ENCODE assay signal across 15 mouse cellular contexts in genomic region chr7:45094121-45094520, GRCm38 (mm10). TPM values are rescaled to one million over a fixed set of nuclear protein-coding genes. Genes with fewer than 3 reads are reported as not detected.
DNase-seq lines count a peak whose midpoint lies in the region; ATAC-seq lines count a peak whose summit lies in the region.
"Had no signal": no experiment of that assay in that cellular context is flagged by ENCODE, and none has a peak within 500 bp of the region (broad histone marks: within the 10 kb centered on the region; RNA-seq: fewer than 3 reads in every experiment).

No protein-coding gene starts in this region.

- no peak overlapping the region; the same call in 1 of the 2 replicates for H3K4me2 ChIP-seq in embryonic facial prominence, embryonic 12.5 days (replicated peaks)
- H3K4me2 ChIP-seq in limb, embryonic 15.5 days: no peak overlapping the region
- H3K4me2 ChIP-seq: midbrain, embryonic 12.5 days had no signal

- no peaks in the 10 kb centered on the region for H3K9me3 ChIP-seq in embryonic facial prominence, embryonic 12.5 days
- H3K9me3 ChIP-seq in limb, embryonic 15.5 days: no peaks in the 10 kb centered on the region
- H3K9me3 ChIP-seq: hindbrain, embryonic 10.5 days; midbrain, embryonic 12.5 days had no signal

- 22% methylated on average over 7 of the region's 7 CpGs for WGBS in embryonic facial prominence, embryonic 12.5 days
- WGBS in limb, embryonic 15.5 days: 9% methylated on average over 7 of the region's 7 CpGs

- H3K27ac ChIP-seq in embryonic facial prominence, embryonic 12.5 days: peak overlapping the region; percentile 88
- peak overlapping the region; percentile 93 for H3K27ac ChIP-seq in limb, embryonic 15.5 days
- H3K27ac ChIP-seq: midbrain, embryonic 12.5 days had no signal

- DNase-seq in adrenal gland, postnatal 14 days: peak; percentile 2
- DNase-seq in adrenal gland, postnatal 36 days: no peak
- peak; percentile 55 to 65 for DNase-seq in kidney, postnatal 4 days
- no peak for DNase-seq in kidney, adult 11 months
- DNase-seq in cerebellum, adult 11-12 months: no peak
- DNase-seq in gastrocnemius, adult 8-10 months (ENCODE audit: low spot score in 2 of 2): no peak
- DNase-seq: cerebellum, adult 9-11 months; gastrocnemius, postnatal 36 days; right cerebral cortex, postnatal 25 days had no signal

- H3K27me3 ChIP-seq in embryonic facial prominence, embryonic 12.5 days: no peaks in the 10 kb centered on the region
- H3K27me3 ChIP-seq in limb, embryonic 15.5 days: no peaks in the 10 kb centered on the region

- no peak overlapping the region for H3K9ac ChIP-seq in embryonic facial prominence, embryonic 12.5 days
- H3K9ac ChIP-seq in limb, embryonic 15.5 days: no peak overlapping the region
- H3K9ac ChIP-seq: midbrain, embryonic 12.5 days had no signal

- ATAC-seq in embryonic facial prominence, embryonic 12.5 days (ENCODE audit: insufficient number of reproducible peaks, insufficient read depth, low FRiP score, low TSS enrichment): no peak
- ATAC-seq in limb, embryonic 15.5 days (ENCODE audit: insufficient number of reproducible peaks, low FRiP score, low TSS enrichment, low read depth): no peak
- ATAC-seq: forebrain, embryonic 16.5 days; lung, postnatal 0 days had no signal

- no peak overlapping the region for H3K4me3 ChIP-seq in embryonic facial prominence, embryonic 12.5 days
- no peak overlapping the region for H3K4me3 ChIP-seq in limb, embryonic 15.5 days
- H3K4me3 ChIP-seq: midbrain, embryonic 12.5 days had no signal

- peaks cover 34% of the 10 kb centered on the region; the same call in 1 of the 2 replicates for H3K4me1 ChIP-seq in embryonic facial prominence, embryonic 12.5 days
- H3K4me1 ChIP-seq in limb, embryonic 15.5 days: peaks cover 29% of the 10 kb centered on the region

- 0 out of 2 replicates have a peak, but pooled peaks cover 8% of the 10 kb centered on the region for H3K36me3 ChIP-seq in embryonic facial prominence, embryonic 12.5 days
- H3K36me3 ChIP-seq in limb, embryonic 15.5 days: peaks cover 13% of the 10 kb centered on the region
- H3K36me3 ChIP-seq: hindbrain, embryonic 10.5 days; midbrain, embryonic 12.5 days had no signal

RNA-seq across cellular contexts. Expression of gene Rcn3, which starts 2.1 kb away (rescaled TPM):
- total RNA-seq in adrenal gland, postnatal 14 days (2021): 38.2 and 39.1 TPM in 2 replicates
- total RNA-seq in adrenal gland, postnatal 36 days (2021): 10 to 100 TPM; 32.2 to 38.3 TPM
- polyA plus RNA-seq in embryonic facial prominence, embryonic 12.5 days (2016; fragmentation: Nextera tagmentation; extraction: Ambion mirVana): 302 and 306 TPM in 2 replicates
- polyA plus RNA-seq in limb, embryonic 15.5 days (2015; fragmentation: Nextera tagmentation; extraction: Ambion mirVana): 653 and 714 TPM in 2 replicates
- 10 to 100 TPM in 1 of 4 experiments, 1 to 10 TPM in 3; 4.1 to 10.2 (median 7.5) TPM for total RNA-seq in gastrocnemius, adult 8-10 months (2022)

RNA-seq across cellular contexts. Expression of gene Fcgrt, which starts 9.5 kb away (rescaled TPM):
- total RNA-seq in adrenal gland, postnatal 14 days (2021): 138 and 152 TPM in 2 replicates
- 100 to 1,000 TPM; 116 to 138 TPM for total RNA-seq in adrenal gland, postnatal 36 days (2021)
- 25.8 and 26.0 TPM in 2 replicates for polyA plus RNA-seq in embryonic facial prominence, embryonic 12.5 days (2016; fragmentation: Nextera tagmentation; extraction: Ambion mirVana)
- polyA plus RNA-seq in limb, embryonic 15.5 days (2015; fragmentation: Nextera tagmentation; extraction: Ambion mirVana): 99.7 and 121 TPM in 2 replicates
- 10 to 100 TPM; 23.8 to 37.0 (median 30.0) TPM for total RNA-seq in gastrocnemius, adult 8-10 months (2022)

RNA-seq across cellular contexts. Expression of gene Rps11, which starts 30.1 kb away (rescaled TPM):
- 1,189 and 1,386 TPM in 2 replicates for total RNA-seq in adrenal gland, postnatal 14 days (2021)
- 1,000 to 10,000 TPM; 1,231 to 1,372 TPM for total RNA-seq in adrenal gland, postnatal 36 days (2021)
- polyA plus RNA-seq in embryonic facial prominence, embryonic 12.5 days (2016; fragmentation: Nextera tagmentation; extraction: Ambion mirVana): 1,448 and 1,491 TPM in 2 replicates
- 1,215 and 1,484 TPM in 2 replicates for polyA plus RNA-seq in limb, embryonic 15.5 days (2015; fragmentation: Nextera tagmentation; extraction: Ambion mirVana)
- 100 to 1,000 TPM; 471 to 554 (median 519) TPM for total RNA-seq in gastrocnemius, adult 8-10 months (2022)

RNA-seq across cellular contexts. Expression of gene Prrg2, which starts 31.6 kb away (rescaled TPM):
- total RNA-seq in adrenal gland, postnatal 14 days (2021): 16.0 and 16.3 TPM in 2 replicates
- total RNA-seq in adrenal gland, postnatal 36 days (2021): 10 to 100 TPM; 18.1 to 20.5 TPM
- polyA plus RNA-seq in embryonic facial prominence, embryonic 12.5 days (2016; fragmentation: Nextera tagmentation; extraction: Ambion mirVana): 23.9 and 25.0 TPM in 2 replicates
- 23.1 and 25.1 TPM in 2 replicates for polyA plus RNA-seq in limb, embryonic 15.5 days (2015; fragmentation: Nextera tagmentation; extraction: Ambion mirVana)
- total RNA-seq in gastrocnemius, adult 8-10 months (2022): 10 to 100 TPM in 2 of 4 experiments, 1 to 10 TPM in 2; 7.2 to 13.3 (median 10.6) TPM

RNA-seq across cellular contexts. Expression of gene Nosip, which starts 31.9 kb away (rescaled TPM):
- total RNA-seq in adrenal gland, postnatal 14 days (2021): 41.6 and 47.5 TPM in 2 replicates
- 10 to 100 TPM; 50.5 to 65.3 TPM for total RNA-seq in adrenal gland, postnatal 36 days (2021)
- 63.0 and 64.4 TPM in 2 replicates for polyA plus RNA-seq in embryonic facial prominence, embryonic 12.5 days (2016; fragmentation: Nextera tagmentation; extraction: Ambion mirVana)
- 63.0 and 70.3 TPM in 2 replicates for polyA plus RNA-seq in limb, embryonic 15.5 days (2015; fragmentation: Nextera tagmentation; extraction: Ambion mirVana)
- 10 to 100 TPM; 24.5 to 31.0 (median 28.2) TPM for total RNA-seq in gastrocnemius, adult 8-10 months (2022)

Comparison
In these comparisons a context has a peak if more than half of its experiments do, and no peak if none do; other contexts are left out.
1. DNase-seq: peak in adrenal gland, postnatal 14 days (single experiment) and kidney, postnatal 4 days (2 of 2); none in adrenal gland, postnatal 36 days (0 of 2), kidney, adult 11 months (single experiment), cerebellum, adult 11-12 months (single experiment) and gastrocnemius, adult 8-10 months (0 of 2).